Mouse (Mus musculus): ENCODE data around the gene Tmem127. TPM values are rescaled to one million over a fixed set of nuclear protein-coding genes. Genes with fewer than 3 reads are reported as not detected.
"Not testable (repeated sequence)": the region's sequence is repeated elsewhere in the genome, so short reads cannot be mapped to it uniquely, and the experiment has no call there.

Tmem127 gene
- polyA plus RNA-seq, 1 experiment from 2014 or later = 30.4 TPM

GRCm38 (mm10) chr2:127259340-127259739 is 11.6 kb downstream of the Tmem127 start:
- ATAC-seq (peak; percentile 75), DNase-seq (ENCODE audit: low spot score) (peak; percentile 82)
- H3K4me2 ChIP-seq (replicated peaks; ENCODE audit: low read depth, low read length) = no peak overlapping the region
- peaks cover 16% of the 10 kb centered on the region; the same call in 1 of the 2 replicates for H3K36me3 ChIP-seq (ENCODE audit: insufficient read depth, low read length)
- no peaks in the 10 kb centered on the region for H3K27me3 ChIP-seq (replicated peaks; ENCODE audit: insufficient read depth, low read length)
- no peaks in the 10 kb centered on the region for H3K9me3 ChIP-seq (ENCODE audit: low read length)
- peak overlapping the region; percentile 20; the same call in 1 of the 2 replicates for H3K27ac ChIP-seq (ENCODE audit: low read length)
- H3K9ac ChIP-seq (replicated peaks; ENCODE audit: low read depth) = no peak overlapping the region
- WGBS = 62% methylated on average over 5 of the region's 5 CpGs
- H3K4me3 ChIP-seq (ENCODE audit: low read depth, low read length) = no peak overlapping the region
- no peaks in the 10 kb centered on the region for H3K4me1 ChIP-seq (ENCODE audit: insufficient read depth, low read depth, low read length)
- TF ChIP-seq CTCF (IDR thresholded peaks at IDR 0.05) (no peak), EP300 (IDR thresholded peaks at IDR 0.05) (no peak)

GRCm38 (mm10) chr2:127262480-127262879 is 14.8 kb downstream of the Tmem127 start:
- TF ChIP-seq EP300 (IDR thresholded peaks at IDR 0.05) (no peak), CTCF (IDR thresholded peaks at IDR 0.05) (no peak)
- Histone ChIP-seq H3K27me3 (replicated peaks; ENCODE audit: insufficient read depth, low read length) (no peaks in the 10 kb centered on the region), H3K36me3 (ENCODE audit: insufficient read depth, low read length) (peaks cover 8% of the 10 kb centered on the region; the same call in 1 of the 2 replicates), H3K4me3 (ENCODE audit: low read depth, low read length) (no peak overlapping the region), H3K4me2 (replicated peaks; ENCODE audit: low read depth, low read length) (no peak overlapping the region), H3K9ac (replicated peaks; ENCODE audit: low read depth) (no peak overlapping the region), H3K4me1 (ENCODE audit: insufficient read depth, low read depth, low read length) (no peaks in the 10 kb centered on the region), H3K9me3 (ENCODE audit: low read length) (no peaks in the 10 kb centered on the region), H3K27ac (ENCODE audit: low read length) (no peak overlapping the region)
- no peak for DNase-seq (ENCODE audit: low spot score)
- no peak for ATAC-seq

- no peak for DNase-seq (ENCODE audit: low spot score)
- Histone ChIP-seq H3K36me3 (ENCODE audit: insufficient read depth, low read length) (no peaks in the 10 kb centered on the region), H3K4me1 (ENCODE audit: insufficient read depth, low read depth, low read length) (no peaks in the 10 kb centered on the region), H3K9me3 (ENCODE audit: low read length) (no peaks in the 10 kb centered on the region), H3K9ac (replicated peaks; ENCODE audit: low read depth) (no peak overlapping the region), H3K4me3 (ENCODE audit: low read depth, low read length) (no peak overlapping the region), H3K4me2 (replicated peaks; ENCODE audit: low read depth, low read length) (no peak overlapping the region), H3K27me3 (replicated peaks; ENCODE audit: insufficient read depth, low read length) (no peaks in the 10 kb centered on the region), H3K27ac (ENCODE audit: low read length) (no peak overlapping the region)
- TF ChIP-seq CTCF (IDR thresholded peaks at IDR 0.05) = no peak
- no peak for ATAC-seq
- 46% methylated on average over 4 of the region's 4 CpGs for WGBS
These were observed 20.1 kb downstream of the Tmem127 start for GRCm38 (mm10) chr2:127267854-127268253.

- peak within 1 kb of the TSS; percentile 84 for H3K9ac ChIP-seq (replicated peaks; ENCODE audit: low read depth)
- WGBS = under 1% methylated on average over 46 of the region's 49 CpGs
- H3K36me3 ChIP-seq (ENCODE audit: insufficient read depth, low read length) = no peaks in the 10 kb centered on the region
- peak within 1 kb of the TSS; percentile 79 for H3K4me2 ChIP-seq (replicated peaks; ENCODE audit: low read depth, low read length)
- peak within 1 kb of the TSS; percentile 98 for H3K27ac ChIP-seq (ENCODE audit: low read length)
- no peaks in the 10 kb centered on the region for H3K4me1 ChIP-seq (ENCODE audit: insufficient read depth, low read depth, low read length)
- ATAC-seq = peak; percentile 98
- H3K4me3 ChIP-seq (ENCODE audit: low read depth, low read length) = peak within 1 kb of the TSS; percentile 91
- TF ChIP-seq EP300 (IDR thresholded peaks at IDR 0.05) (no peak), CTCF (IDR thresholded peaks at IDR 0.05) (peak; percentile 59)
- H3K9me3 ChIP-seq (ENCODE audit: low read length) = no peaks in the 10 kb centered on the region
- H3K27me3 ChIP-seq (replicated peaks; ENCODE audit: insufficient read depth, low read length) = no peaks in the 10 kb centered on the region
- DNase-seq (ENCODE audit: low spot score) = peak; percentile 98
These were observed 22.0 kb downstream of the Tmem127 start, which contains the start of gene Stard7 for GRCm38 (mm10) chr2:127269491-127270299. Gene Stard7 (plus strand): TSS chr2:127270218.

- no peaks in the 10 kb centered on the region for H3K27me3 ChIP-seq (replicated peaks; ENCODE audit: insufficient read depth, low read length)
- ATAC-seq (peak; percentile 94), DNase-seq (ENCODE audit: low spot score) (peak; percentile 95)
- no peaks in the 10 kb centered on the region for H3K9me3 ChIP-seq (ENCODE audit: low read length)
- WGBS = 1% methylated on average over 54 of the region's 75 CpGs
- H3K4me2 ChIP-seq (replicated peaks; ENCODE audit: low read depth, low read length) = peak overlapping the region; percentile 79
- H3K9ac ChIP-seq (replicated peaks; ENCODE audit: low read depth) = peak overlapping the region; percentile 84
- TF ChIP-seq EP300 (IDR thresholded peaks at IDR 0.05) = no peak
- TF ChIP-seq CTCF (IDR thresholded peaks at IDR 0.05) = no peak
- no peaks in the 10 kb centered on the region for H3K4me1 ChIP-seq (ENCODE audit: insufficient read depth, low read depth, low read length)
- H3K4me3 ChIP-seq (ENCODE audit: low read depth, low read length) = peak overlapping the region; percentile 91
- H3K27ac ChIP-seq (ENCODE audit: low read length) = peak overlapping the region; percentile 98
- no peaks in the 10 kb centered on the region for H3K36me3 ChIP-seq (ENCODE audit: insufficient read depth, low read length)
These were observed 22.8 kb downstream of the Tmem127 start for GRCm38 (mm10) chr2:127270300-127271041.

GRCm38 (mm10) chr2:127271042-127271515 is 23.4 kb downstream of the Tmem127 start:
- ATAC-seq = no peak
- H3K9ac ChIP-seq (replicated peaks; ENCODE audit: low read depth) = peak overlapping the region; percentile 84
- no peaks in the 10 kb centered on the region for H3K36me3 ChIP-seq (ENCODE audit: insufficient read depth, low read length)
- no peaks in the 10 kb centered on the region for H3K27me3 ChIP-seq (replicated peaks; ENCODE audit: insufficient read depth, low read length)
- TF ChIP-seq EP300 (IDR thresholded peaks at IDR 0.05) (no peak), CTCF (IDR thresholded peaks at IDR 0.05) (no peak)
- peak overlapping the region; percentile 91 for H3K4me3 ChIP-seq (ENCODE audit: low read depth, low read length)
- no peaks in the 10 kb centered on the region for H3K9me3 ChIP-seq (ENCODE audit: low read length)
- DNase-seq (ENCODE audit: low spot score) = peak; percentile 87
- H3K4me2 ChIP-seq (replicated peaks; ENCODE audit: low read depth, low read length) = peak overlapping the region; percentile 79
- H3K27ac ChIP-seq (ENCODE audit: low read length) = peak overlapping the region; percentile 98
- WGBS = 3% methylated on average over 8 of the region's 8 CpGs
- no peaks in the 10 kb centered on the region for H3K4me1 ChIP-seq (ENCODE audit: insufficient read depth, low read depth, low read length)

- not testable (repeated sequence) for H3K9ac ChIP-seq (replicated peaks; ENCODE audit: low read depth); H3K36me3 ChIP-seq (ENCODE audit: insufficient read depth, low read length); H3K4me2 ChIP-seq (replicated peaks; ENCODE audit: low read depth, low read length); H3K4me1 ChIP-seq (ENCODE audit: insufficient read depth, low read depth, low read length); DNase-seq (ENCODE audit: low spot score); H3K9me3 ChIP-seq (ENCODE audit: low read length); H3K27me3 ChIP-seq (replicated peaks; ENCODE audit: insufficient read depth, low read length); H3K4me3 ChIP-seq (ENCODE audit: low read depth, low read length); H3K27ac ChIP-seq (ENCODE audit: low read length); ATAC-seq
- 89% methylated on average over 4 of the region's 4 CpGs for WGBS
These were observed 24.3 kb downstream of the Tmem127 start for GRCm38 (mm10) chr2:127272049-127272448.
